In the genomic region with DNA sequence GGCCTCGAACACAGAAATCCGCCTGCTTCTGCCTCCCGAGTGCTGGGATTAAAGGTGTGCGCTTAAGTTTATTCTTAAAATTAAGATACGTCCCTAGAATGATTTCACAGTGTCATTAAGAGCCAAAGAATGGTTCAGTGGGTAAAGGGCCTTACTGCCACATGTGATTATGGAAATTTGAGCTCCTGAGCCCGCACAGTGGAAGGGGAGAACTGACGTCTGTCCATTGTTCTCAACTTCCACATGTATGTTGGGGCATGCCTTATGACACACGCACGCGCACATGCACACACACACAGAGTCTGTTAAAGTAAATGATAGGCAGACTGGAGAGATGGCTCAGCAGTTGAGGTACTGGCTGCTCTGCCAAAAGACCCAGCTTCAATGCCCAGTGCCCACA, we compare ENCODE assay signal across 18 mouse cellular contexts. TPM values are rescaled to one million over a fixed set of nuclear protein-coding genes. Genes with fewer than 3 reads are reported as not detected.
DNase-seq lines count a peak whose midpoint lies in the region; ATAC-seq lines count a peak whose summit lies in the region.
"Had no signal": no experiment of that assay in that cellular context is flagged by ENCODE, and none has a peak within 500 bp of the region (broad histone marks: within the 10 kb centered on the region; RNA-seq: fewer than 3 reads in every experiment).

No protein-coding gene starts in this region.

- no peak for ATAC-seq in frontal cortex, adult (ENCODE audit: low TSS enrichment)
- ATAC-seq: forebrain, embryonic 14.5 days; forebrain, embryonic 16.5 days had no signal

- peak; percentile 61 for DNase-seq in heart, adult 11 months
- no peak for DNase-seq in heart, adult 18-20 months
- DNase-seq in testis, postnatal 10 days (ENCODE audit: low spot score), result peak; percentile 4
- DNase-seq in testis, postnatal 14 days (ENCODE audit: low spot score), result no peak
- DNase-seq: adrenal gland, adult 2 months; adrenal gland, postnatal 10 days; adrenal gland, postnatal 25 days; cerebellum, adult 11 months; cerebellum, adult 2 months; cerebellum, adult 9-10 months; cerebellum, postnatal 10 days; cerebellum, postnatal 25 days; embryo, embryonic 11 days had no signal

RNA-seq across cellular contexts. Expression of gene Abhd6, which starts 22.2 kb away (rescaled TPM):
- 10 to 100 TPM; 11.0 TPM for total RNA-seq in heart, adult 18-20 months (2021)
- total RNA-seq: MEL had no signal

RNA-seq across cellular contexts. Expression of gene Dnase1l3, which starts 30.6 kb away (rescaled TPM):
- total RNA-seq in heart, adult 18-20 months (2021), result under 1 TPM; 0.15 to 0.95 TPM
- total RNA-seq: common myeloid progenitor, adult 5-6 weeks; MEL had no signal

RNA-seq across cellular contexts. Expression of gene Rpp14, which starts 55.2 kb away (rescaled TPM):
- 10 to 100 TPM; 28.0 to 30.3 TPM for total RNA-seq in heart, adult 18-20 months (2021)

Comparison
In these comparisons a context has a peak if more than half of its experiments do, and no peak if none do; other contexts are left out.
1. DNase-seq: peak in heart, adult 11 months (single experiment) and testis, postnatal 10 days (single experiment); none in heart, adult 18-20 months (0 of 2) and testis, postnatal 14 days (single experiment).